Mouse (Mus musculus) brain, embryonic 14.5 days (tissue): ENCODE measurements around the gene Gm4353.

Experiments used
- CTCF ChIP-seq: fragments of 200-500 bp; IDR thresholded peaks from 2 replicates; pipeline ENCODE4 v1.5.1; 2012; ENCODE audit warnings: inconsistent platforms, mild to moderate bottlenecking, moderate library complexity, borderline replicate concordance; ENCODE audit not compliant: insufficient read depth, insufficient read length; ENCODE audit errors: extremely low read depth
- POLR2A ChIP-seq: fragments of 200-500 bp; IDR thresholded peaks from 2 replicates; pipeline ENCODE4 v1.6.1; 2012; ENCODE audit warnings: mild to moderate bottlenecking, inconsistent platforms, borderline replicate concordance; ENCODE audit not compliant: poor library complexity, insufficient read depth, insufficient read length, severe bottlenecking; ENCODE audit errors: extremely low read depth

DNA sequence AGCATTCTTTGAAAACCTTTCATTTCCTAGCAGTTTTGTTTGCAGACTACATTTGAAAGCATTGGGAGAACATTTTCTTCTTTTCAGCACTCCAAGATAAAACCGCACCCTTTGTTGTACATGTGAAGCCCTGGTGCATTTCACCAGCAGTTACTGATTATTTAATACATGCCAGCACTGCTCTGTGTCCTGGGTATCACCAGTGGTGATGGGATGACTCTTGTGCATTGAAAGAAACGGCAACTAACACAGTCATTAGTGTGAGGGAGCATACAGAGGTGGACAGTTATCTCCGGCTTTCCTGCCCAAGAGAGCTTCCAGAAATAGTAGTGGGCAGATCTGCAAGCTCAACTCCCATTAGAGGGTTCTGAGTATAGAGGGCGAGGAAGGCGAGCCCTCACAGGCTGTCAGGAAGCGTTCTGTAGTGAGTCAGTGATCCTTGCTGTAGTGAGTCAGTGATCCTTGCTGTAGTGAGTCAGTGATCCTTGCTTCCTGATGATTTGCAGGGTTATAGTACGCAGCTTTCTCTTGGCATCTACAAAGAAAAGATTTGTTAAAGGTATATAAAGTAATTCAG lies 15.6 kb upstream of the Gm4353 start:
- TF ChIP-seq CTCF (no peak), POLR2A (no peak)
